Mouse (Mus musculus): ENCODE data around the gene Tubb2b. TPM values are rescaled to one million over a fixed set of nuclear protein-coding genes. Genes with fewer than 3 reads are reported as not detected.
A peak's percentile ranks its signal among the peaks of the same experiment; 100 is the strongest.

The Tubb2b gene
- total RNA-seq, 2 experiments from 2014 or later = 5.8 to 7.5 TPM

DNA sequence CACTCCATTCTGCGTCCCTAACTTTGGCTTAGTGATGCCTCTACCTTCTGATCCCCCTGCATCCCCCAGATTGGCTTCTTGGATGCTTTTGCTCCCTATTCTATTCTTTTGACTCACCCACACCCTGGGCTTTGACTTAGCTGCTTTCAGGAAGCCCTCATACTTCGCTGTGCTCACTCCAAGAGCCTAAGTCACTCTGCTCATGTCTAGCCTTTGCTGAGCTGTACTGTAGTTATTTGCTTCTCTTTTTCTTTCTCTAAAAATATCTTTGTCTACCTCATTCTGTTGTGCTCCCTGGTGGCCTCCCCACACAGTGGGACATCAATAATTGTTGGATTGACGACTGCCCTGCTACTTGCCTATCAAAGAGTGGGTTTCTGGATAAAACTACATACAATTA lies 17.9 kb upstream of the Tubb2b start:
- no peak for DNase-seq
- intact Hi-C loops (cut with DNase I; ENCODE audit: low total_unique reads) = no loop called here

DNA sequence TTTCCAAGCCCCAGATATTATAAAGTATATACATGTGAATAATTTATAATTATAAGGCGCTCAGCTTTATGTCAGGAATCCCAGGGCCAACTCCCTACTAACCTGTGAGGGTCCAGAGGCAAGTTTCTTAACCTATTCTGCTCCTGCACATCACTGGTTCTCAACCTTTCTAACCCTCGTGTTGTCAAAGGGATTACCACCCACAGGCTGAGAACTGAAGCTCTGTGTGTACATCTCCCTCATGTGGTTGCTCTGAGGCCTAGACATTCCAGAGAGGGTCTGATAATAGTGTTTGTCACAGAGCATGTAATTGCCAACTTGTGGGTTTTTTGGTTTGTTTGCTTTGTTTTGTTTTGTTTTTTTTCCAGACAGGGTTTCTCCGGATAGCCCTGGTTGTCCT lies 16.6 kb upstream of the Tubb2b start:
- intact Hi-C loops (cut with DNase I; ENCODE audit: low total_unique reads) = no loop called here
- no peak for DNase-seq

DNA sequence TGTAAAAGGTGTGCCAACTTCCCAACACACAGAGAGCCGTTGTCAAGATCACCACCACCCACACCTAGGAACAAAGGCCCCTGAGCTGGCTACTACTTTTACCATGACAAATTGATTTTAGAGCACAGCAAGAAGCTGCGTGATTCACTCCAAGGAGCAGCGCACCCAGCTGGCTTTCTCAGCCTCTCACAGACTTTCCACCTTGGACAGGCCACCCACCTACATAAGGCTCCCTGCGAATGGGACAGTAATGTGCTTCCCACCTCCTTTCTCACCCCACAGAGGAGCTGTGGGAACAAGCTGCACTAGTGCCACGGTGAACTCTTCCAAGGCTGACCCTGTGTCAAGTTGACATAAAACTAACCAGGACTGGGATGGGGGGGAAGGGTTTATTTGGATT lies 13.1 kb upstream of the Tubb2b start:
- intact Hi-C loops (cut with DNase I; ENCODE audit: low total_unique reads) = no loop called here
- DNase-seq = no peak

DNA sequence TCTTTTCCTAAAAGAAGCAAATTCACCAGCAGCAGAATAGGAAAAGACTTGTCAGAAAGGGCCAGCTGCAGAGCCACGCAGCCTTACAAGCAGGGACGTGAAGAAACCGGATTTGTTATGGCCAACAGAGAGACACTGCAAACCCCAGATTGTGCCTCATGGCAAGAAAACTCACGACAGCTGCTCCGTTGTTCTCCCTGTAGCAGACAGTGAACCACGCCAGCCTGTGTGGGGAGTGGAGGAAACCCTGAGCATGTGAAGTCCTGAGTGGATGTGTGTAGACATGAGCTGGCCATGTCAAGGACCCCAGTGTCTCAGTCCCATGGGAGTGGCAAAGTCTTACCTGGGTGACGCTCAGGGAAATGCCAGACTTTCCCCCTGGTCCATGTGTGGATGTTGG lies 6.3 kb upstream of the Tubb2b start:
- DNase-seq = peak; percentile 43
- intact Hi-C loops (cut with DNase I; ENCODE audit: low total_unique reads) = no loop called here

DNA sequence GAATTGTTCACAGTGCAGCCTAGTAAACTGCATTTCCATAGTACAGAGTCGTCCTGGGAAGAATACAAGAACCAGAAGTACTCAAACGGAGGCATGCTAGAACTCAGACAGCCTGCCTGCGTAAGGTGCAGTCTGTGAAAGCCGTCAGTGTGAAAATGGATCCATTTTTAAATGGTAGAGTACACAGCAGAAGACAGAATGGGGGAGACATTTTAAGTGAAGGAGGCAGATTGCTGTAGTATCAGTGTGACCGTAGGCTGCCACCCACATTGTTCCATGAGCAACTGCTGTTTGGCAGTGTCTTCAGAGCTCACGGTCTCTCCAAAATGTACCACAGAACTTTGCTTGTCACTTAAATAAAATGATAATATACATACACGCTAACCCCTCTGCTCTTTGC lies 4.0 kb upstream of the Tubb2b start:
- intact Hi-C loops (cut with DNase I; ENCODE audit: low total_unique reads) = no loop called here
- no peak for DNase-seq

DNA sequence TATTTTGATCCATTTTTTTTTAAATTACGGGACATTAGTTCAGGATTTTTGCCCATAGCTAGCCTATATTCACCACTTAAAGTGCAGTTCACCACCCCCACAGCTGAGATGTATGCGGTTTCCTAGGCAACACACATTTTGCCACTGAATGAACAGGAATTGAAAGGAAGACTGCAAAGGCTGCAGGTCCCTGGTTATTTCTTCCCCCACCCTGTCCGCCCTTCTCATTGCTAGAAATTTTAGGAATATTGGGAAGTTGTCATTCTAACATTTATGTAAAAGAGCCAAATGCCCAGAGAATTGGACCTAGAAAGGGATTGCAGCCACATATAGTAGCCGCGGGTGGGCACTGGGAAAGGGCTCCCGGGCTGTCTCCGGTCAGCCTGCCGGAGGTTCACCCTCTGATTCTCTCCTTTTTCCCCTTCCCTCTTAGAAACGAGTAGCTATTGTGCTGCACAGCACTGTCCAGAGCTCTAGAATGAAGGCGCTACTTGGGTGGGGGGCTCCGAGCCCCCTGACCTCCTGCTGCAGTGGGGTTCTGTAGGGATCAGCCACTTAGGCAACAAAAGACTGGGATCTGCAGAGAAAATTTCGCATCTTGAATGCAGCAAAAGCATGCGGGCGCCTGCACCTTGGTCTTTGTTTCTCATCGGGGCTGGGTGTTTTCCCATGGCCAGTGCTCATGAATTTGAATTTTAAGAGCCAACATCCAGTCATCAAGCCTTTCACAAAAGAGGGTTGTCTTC lies 3.2 kb upstream of the Tubb2b start:
- DNase-seq = no peak
- intact Hi-C loops (cut with DNase I; ENCODE audit: low total_unique reads) = no loop called here

DNA sequence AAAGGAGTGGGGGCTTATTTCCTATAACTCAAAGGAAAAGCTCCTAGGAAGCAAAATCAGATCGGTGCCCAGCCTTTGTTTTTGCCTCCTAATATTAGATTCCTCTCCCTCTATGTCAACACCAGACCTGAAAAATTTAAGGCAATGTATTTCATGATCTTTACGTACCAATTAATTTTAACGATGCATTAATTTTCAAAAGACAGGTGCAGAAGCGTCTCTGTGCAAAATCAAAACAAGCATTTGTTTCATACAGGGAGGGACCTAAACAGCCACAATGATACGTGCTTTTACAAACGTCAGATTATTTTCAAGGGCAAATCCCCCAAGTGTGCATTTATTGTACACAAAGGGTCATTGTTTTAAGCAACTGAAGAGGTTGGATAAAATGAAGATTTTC lies 2.6 kb upstream of the Tubb2b start:
- DNase-seq = no peak
- intact Hi-C loops (cut with DNase I; ENCODE audit: low total_unique reads) = no loop called here

DNA sequence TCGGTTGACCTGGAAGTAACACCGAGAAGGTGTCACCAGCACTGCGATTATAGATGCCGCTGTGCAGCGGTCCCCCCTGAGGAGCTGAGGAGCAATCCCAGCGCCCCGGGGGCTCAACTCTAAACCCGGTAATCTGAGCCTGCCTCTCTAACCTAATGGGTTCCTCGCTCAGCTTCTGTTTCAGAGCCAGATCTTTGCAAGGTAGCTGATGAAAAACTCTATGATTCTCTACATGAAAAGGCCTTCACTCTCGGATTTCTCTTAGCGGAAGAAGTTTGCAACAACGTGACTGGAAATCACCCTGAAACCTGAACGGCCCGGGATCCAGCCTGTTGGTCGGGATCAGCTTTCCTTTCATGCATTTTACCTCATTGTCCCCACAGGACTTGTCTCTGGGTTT lies 2.0 kb upstream of the Tubb2b start:
- intact Hi-C loops (cut with DNase I; ENCODE audit: low total_unique reads) = no loop called here
- no peak for DNase-seq

DNA sequence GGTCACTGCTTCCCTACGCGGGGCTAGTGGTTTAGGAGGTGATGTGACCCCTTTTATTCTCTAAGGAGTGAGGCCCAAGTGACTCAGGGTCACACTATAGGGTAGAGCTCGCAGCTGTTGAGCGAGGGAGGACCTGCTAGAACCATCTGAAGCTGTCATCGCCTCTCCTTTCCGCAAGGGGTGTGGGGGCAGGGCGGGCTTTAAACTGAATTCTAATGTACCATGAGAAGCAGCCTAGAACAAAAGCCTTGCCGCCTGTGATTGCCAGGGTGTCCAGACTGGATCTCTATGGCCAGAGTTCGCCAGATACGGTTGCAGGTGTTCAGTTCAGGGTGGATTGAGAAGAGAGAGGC lies 1.4 kb upstream of the Tubb2b start:
- peak; percentile 31 for DNase-seq
- intact Hi-C loops (cut with DNase I; ENCODE audit: low total_unique reads) = no loop called here

DNA sequence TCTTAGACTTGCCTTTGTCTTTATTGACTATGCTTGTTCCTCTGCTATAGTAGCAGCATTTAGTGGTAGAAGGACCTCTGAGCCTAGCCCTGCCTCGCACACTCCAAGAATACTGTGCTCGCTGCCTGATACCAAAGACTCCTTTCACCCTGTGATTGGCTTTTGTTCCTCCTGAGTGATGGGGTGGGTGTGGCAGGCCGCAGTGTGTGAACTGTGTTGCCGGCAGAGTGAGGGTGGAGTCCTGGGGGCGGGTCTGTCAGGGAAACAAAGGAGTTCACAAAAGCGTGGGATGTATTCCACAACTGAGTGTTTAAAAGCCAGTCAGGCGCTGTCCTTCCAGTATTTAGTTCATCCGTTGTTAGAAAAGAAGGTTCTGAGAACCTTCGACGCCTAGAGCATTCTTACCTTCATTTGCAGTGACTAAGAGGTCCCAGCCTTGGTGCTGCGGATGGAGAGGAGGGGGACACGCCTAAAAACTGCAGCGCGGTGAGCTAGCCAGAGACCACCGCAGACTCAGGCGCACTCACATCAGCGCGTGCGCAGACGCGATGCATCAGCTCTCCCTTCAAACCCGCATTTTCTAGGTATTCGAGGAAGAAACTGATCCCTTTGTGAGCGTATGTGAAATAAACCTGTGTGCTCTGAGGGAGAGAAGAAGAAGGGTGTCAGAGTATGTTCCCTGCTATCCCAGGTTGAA lies 893 bp upstream of the Tubb2b start:
- peak; percentile 47 for DNase-seq
- intact Hi-C loops (cut with DNase I; ENCODE audit: low total_unique reads) = no loop called here

DNA sequence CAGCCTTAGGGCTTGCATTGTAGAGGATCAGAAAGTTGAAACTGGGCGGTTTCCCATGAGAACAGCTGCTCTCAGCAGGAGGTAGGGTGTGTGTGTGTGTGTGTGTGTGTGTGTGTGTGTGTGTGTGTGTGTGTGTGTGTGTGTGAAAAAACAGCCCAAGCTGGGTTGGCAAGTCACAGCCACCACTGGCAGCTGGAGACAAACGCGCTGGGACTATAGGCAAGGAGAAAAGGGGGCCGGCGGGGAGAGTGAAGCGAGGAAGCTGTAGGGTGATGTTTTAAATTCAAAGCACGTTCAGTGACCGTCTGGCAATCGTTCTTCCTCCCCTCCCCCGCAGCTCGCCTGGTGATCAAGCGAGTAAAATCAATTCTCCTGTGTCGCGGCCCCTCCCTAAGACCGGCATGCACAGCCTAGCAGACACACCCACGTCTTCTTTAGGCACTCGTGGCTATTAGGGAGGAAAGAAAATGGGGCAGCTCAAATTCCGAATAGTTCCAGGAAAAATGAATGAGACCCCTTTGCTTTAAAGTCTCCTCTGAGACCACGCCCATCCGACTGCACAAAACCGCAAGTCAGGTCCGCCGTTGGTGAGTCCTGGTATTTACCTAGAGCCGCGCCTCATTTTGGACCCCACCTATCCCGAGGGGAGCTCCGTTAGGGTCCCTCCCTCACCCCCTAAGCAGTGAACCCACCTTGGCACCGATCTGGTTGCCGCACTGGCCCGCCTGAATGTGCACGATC lies 611 bp downstream of the Tubb2b start:
- intact Hi-C loops (cut with DNase I; ENCODE audit: low total_unique reads) = no loop called here
- DNase-seq = peak; percentile 22

DNA sequence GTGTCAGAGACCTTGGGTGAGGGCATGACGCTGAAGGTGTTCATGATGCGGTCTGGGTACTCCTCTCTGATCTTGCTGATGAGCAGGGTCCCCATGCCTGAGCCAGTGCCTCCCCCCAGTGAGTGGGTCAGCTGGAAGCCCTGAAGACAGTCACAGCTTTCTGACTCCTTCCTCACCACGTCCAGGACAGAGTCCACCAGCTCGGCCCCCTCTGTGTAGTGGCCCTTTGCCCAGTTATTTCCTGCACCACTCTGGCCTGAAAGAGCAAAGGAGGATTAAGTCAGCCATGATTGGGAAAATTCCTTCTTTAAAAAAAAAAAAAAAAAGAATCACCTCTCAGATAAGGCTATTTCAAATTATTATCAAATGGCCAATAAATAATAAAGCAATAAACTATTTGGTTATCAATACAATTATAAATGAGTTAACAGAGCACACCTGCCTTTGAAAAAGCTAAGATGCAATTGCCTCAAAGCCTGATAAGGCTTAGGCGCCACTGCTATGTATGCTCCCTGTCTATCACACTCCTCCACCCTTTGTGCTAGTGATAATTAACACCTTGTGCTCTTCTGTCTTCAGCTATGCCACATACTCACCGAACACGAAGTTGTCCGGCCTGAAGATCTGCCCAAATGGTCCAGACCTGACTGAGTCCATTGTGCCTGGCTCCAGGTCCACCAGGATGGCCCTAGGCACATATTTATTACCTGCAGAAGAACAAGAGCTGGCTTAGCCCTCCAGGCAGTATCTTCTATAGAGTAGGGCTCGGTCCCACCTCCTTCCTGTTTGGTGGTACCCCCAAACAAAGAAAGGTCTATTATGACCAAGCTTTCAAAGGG lies 1.8 kb downstream of the Tubb2b start:
- intact Hi-C loops (cut with DNase I; ENCODE audit: low total_unique reads) = no loop called here

DNA sequence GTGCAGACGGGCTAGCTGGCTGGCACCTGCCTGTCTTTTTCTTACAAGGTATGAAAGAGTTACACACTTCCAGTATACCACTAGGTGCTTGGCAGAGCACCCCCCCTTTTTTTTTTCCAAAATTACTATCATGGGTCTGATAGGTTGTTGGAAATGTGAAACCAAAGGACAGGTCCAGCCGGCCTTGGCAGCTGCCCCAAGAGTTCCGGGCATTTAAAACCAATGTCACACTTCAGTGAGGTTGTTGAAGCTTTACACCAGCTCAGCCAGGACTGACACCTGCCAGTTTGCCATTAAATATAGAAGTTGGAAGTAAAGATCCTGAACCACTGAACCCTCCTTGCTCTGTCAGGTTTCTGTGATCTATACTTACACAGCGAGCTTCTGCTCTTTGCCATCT lies 4.6 kb downstream of the Tubb2b start:
- intact Hi-C loops (cut with DNase I; ENCODE audit: low total_unique reads) = no loop called here
- DNase-seq = peak; percentile 75

More for the DNA sequence above, 1.8 kb downstream of the Tubb2b start:
- DNase-seq = no peak

DNA sequence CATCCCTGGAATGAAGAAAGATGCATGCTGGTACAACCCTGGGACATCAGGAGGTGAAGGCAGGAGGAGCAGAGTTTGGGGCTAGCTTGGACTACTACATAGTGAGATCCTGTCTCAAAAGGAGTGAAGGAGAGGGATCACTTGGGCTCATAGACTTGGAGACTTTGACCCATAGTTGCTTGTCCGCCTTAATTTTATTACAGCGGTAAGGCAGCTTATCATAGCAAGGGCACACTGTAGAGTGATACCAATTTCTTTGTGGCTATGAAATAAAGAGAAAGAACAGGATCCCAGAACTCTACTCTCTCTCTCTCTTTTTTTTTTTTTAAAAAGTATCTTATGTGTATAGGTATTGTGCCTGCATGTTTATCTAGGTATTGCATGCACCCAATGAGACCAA lies 9.7 kb downstream of the Tubb2b start:
- intact Hi-C loops (cut with DNase I; ENCODE audit: low total_unique reads) = no loop called here

DNA sequence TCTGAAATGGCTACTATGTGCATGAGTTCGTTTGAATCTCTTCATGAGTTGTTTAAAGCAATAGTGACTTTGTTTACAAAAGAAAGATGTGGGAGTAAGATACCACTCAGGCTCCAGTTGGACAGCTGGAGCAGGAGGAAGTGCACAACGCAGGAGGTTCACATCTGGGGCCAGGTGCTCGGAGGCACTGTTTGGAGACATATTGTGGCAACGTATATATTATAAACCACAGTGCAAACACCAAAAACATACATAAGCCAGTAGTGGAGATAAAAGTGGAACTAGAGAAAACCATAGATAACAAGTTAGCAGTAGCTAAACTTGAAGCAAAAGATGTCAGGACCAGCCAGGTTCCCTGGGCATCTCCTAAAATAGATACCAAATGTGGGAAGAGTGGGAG lies 10.9 kb downstream of the Tubb2b start:
- intact Hi-C loops (cut with DNase I; ENCODE audit: low total_unique reads) = no loop called here
- no peak for DNase-seq

More for the DNA sequence above, 9.7 kb downstream of the Tubb2b start:
- DNase-seq = no peak

DNA sequence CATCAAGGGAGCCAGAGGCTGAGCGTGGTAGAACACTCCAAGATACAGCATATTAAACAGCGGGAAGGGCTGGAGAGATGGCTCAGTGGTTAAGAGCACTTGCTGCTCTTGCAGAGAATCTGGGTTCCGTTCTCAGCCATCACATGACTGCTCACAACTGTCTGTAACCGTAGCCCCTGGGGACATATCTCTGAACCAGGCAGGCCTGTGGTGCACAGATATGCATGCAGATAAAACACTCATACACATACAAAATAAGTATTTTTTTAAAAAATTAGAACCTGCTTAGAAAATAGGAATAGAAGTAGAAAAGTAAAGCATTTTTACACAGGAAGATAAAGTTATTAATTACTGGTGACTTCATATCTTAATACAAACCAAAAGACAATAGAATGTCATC lies 11.4 kb downstream of the Tubb2b start:
- intact Hi-C loops (cut with DNase I; ENCODE audit: low total_unique reads) = no loop called here
- no peak for DNase-seq

DNA sequence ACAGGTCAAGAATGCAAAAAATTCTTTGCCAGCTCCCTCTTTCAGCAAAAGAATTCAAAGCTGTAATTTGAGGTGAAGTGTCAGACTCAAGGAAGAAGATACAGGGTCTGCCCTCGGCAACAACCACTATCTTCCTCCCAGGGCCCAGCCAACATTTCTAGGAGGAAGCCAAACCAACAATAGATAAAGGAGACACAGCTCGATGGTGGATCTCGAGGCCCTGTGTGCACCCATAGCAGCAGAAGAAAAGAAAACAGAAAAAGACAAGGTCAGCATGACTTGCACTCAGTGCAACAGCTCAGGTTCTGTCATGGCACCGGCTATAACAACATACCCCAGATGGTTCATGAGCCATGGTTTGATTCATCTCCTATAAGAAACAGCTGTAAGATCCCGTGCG lies 13.8 kb downstream of the Tubb2b start:
- DNase-seq = no peak
- intact Hi-C loops (cut with DNase I; ENCODE audit: low total_unique reads) = no loop called here

DNA sequence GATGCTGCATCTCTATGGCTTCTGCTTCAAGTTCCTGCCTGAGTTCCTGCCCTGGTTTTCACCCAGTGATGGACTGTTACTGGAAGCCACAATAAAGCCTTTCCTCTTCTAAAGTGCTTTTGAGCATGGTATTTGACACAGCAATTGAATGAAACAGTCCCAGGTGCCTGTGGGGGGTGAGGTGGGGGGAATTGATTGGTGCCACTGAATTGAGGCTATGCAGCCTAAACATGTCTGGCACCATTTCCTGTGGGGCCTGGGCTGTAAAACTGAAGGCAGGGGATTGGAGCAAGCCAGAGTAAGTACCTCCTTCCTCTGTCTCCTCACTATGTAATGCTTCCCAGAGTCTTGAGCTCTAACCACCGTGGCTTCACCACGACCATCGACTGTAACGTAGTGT lies 15.6 kb downstream of the Tubb2b start:
- DNase-seq = no peak
- intact Hi-C loops (cut with DNase I; ENCODE audit: low total_unique reads) = no loop called here

DNA sequence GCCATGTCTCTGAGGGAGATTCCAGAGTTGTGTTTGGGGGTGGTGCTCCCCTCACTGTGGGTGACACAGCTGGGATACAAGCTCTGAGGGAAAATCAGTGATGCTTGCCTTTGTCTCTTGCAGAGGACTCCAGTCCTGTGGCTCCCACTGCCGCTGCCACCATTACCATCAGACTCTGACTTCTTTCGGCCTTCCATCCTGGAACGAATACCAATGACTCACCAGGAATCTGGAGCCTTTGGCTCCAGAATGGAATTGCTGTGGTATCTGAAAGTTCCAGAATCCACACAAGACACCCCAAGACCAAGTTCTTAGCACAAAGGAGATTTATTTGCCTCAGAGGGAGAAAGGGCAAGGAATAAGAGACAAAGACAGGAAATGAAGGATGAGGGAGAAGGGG lies 17.2 kb downstream of the Tubb2b start:
- intact Hi-C loops (cut with DNase I; ENCODE audit: low total_unique reads) = no loop called here
- DNase-seq = no peak

Measured in gastrocnemius, postnatal 14 days (tissue).